Mouse (Mus musculus): Measurements from ENCODE around the gene Prelid3b. TPM values are rescaled to one million over a fixed set of nuclear protein-coding genes. Genes with fewer than 3 reads are reported as not detected.

Gene Prelid3b
- 46.1 and 55.5 TPM in 2 replicates for polyA plus RNA-seq (2011; ENCODE audit: insufficient read depth, insufficient read length, low replicate concordance, missing spikeins)

- Histone ChIP-seq H3K4me1 (ENCODE audit: control insufficient read depth, insufficient read depth, low read length) (peaks cover 7% of the 10 kb centered on the region; the same call in 1 of the 2 replicates), H3K4me3 (replicated peaks; ENCODE audit: control insufficient read depth, low read depth, low read length) (peak within 1 kb of the TSS; percentile 70), H3K27ac (ENCODE audit: control insufficient read depth, insufficient read depth, low read depth, low read length, poor library complexity) (peak within 1 kb of the TSS; percentile 85)
- WGBS: under 1% methylated on average over 53 of the region's 53 CpGs
- TF ChIP-seq POLR2A (IDR thresholded peaks at IDR 0.05; ENCODE audit: borderline replicate concordance, control insufficient read depth, low read depth, low read length): peak; percentile 73; the same call in 1 of the 2 replicates
- TF ChIP-seq CTCF (IDR thresholded peaks at IDR 0.05; ENCODE audit: control insufficient read depth, insufficient read depth, low read length): no peak
These were observed at the start of gene Prelid3b for GRCm38 (mm10) chr2:174472818-174473549. TSS of gene Prelid3b (minus strand) at chr2:174473081.

- Histone ChIP-seq H3K4me1 (ENCODE audit: control insufficient read depth, insufficient read depth, low read length) (no peaks in the 10 kb centered on the region; the same call in 1 of the 2 replicates), H3K27ac (ENCODE audit: control insufficient read depth, insufficient read depth, low read depth, low read length, poor library complexity) (no peak overlapping the region), H3K4me3 (replicated peaks; ENCODE audit: control insufficient read depth, low read depth, low read length) (no peak overlapping the region)
- no peak for TF ChIP-seq CTCF (IDR thresholded peaks at IDR 0.05; ENCODE audit: control insufficient read depth, insufficient read depth, low read length)
- TF ChIP-seq POLR2A (IDR thresholded peaks at IDR 0.05; ENCODE audit: borderline replicate concordance, control insufficient read depth, low read depth, low read length): no peak
- WGBS: 88% methylated on average over 3 of the region's 3 CpGs
These were observed 49.3 kb upstream of the Prelid3b start for GRCm38 (mm10) chr2:174522134-174522533.

GRCm38 (mm10) chr2:174517141-174518079 lies 44.5 kb upstream of the Prelid3b start:
- Histone ChIP-seq H3K4me3 (replicated peaks; ENCODE audit: control insufficient read depth, low read depth, low read length) (no peak overlapping the region), H3K4me1 (ENCODE audit: control insufficient read depth, insufficient read depth, low read length) (no peaks in the 10 kb centered on the region; the same call in 1 of the 2 replicates), H3K27ac (ENCODE audit: control insufficient read depth, insufficient read depth, low read depth, low read length, poor library complexity) (peak overlapping the region; percentile 48)
- WGBS: 50% methylated on average over 8 of the region's 8 CpGs
- TF ChIP-seq CTCF (IDR thresholded peaks at IDR 0.05; ENCODE audit: control insufficient read depth, insufficient read depth, low read length) (no peak), POLR2A (IDR thresholded peaks at IDR 0.05; ENCODE audit: borderline replicate concordance, control insufficient read depth, low read depth, low read length) (no peak)

- H3K4me1 ChIP-seq (ENCODE audit: control insufficient read depth, insufficient read depth, low read length): no peaks in the 10 kb centered on the region; the same call in 1 of the 2 replicates
- 70% methylated on average over 4 of the region's 4 CpGs for WGBS
- no peak overlapping the region for H3K4me3 ChIP-seq (replicated peaks; ENCODE audit: control insufficient read depth, low read depth, low read length)
- no peak overlapping the region for H3K27ac ChIP-seq (ENCODE audit: control insufficient read depth, insufficient read depth, low read depth, low read length, poor library complexity)
- TF ChIP-seq CTCF (IDR thresholded peaks at IDR 0.05; ENCODE audit: control insufficient read depth, insufficient read depth, low read length) (no peak), POLR2A (IDR thresholded peaks at IDR 0.05; ENCODE audit: borderline replicate concordance, control insufficient read depth, low read depth, low read length) (no peak)
These were observed 42.0 kb upstream of the Prelid3b start for GRCm38 (mm10) chr2:174514887-174515286.

- H3K27ac ChIP-seq (ENCODE audit: control insufficient read depth, insufficient read depth, low read depth, low read length, poor library complexity): no peak overlapping the region
- WGBS: 89% methylated on average over 5 of the region's 5 CpGs
- H3K4me1 ChIP-seq (ENCODE audit: control insufficient read depth, insufficient read depth, low read length): peaks cover 1% of the 10 kb centered on the region; the same call in 1 of the 2 replicates
- TF ChIP-seq CTCF (IDR thresholded peaks at IDR 0.05; ENCODE audit: control insufficient read depth, insufficient read depth, low read length): no peak
- no peak for TF ChIP-seq POLR2A (IDR thresholded peaks at IDR 0.05; ENCODE audit: borderline replicate concordance, control insufficient read depth, low read depth, low read length)
- no peak overlapping the region for H3K4me3 ChIP-seq (replicated peaks; ENCODE audit: control insufficient read depth, low read depth, low read length)
These were observed 40.9 kb upstream of the Prelid3b start for GRCm38 (mm10) chr2:174513827-174514226.

- TF ChIP-seq CTCF (IDR thresholded peaks at IDR 0.05; ENCODE audit: control insufficient read depth, insufficient read depth, low read length) (no peak), POLR2A (IDR thresholded peaks at IDR 0.05; ENCODE audit: borderline replicate concordance, control insufficient read depth, low read depth, low read length) (no peak)
- no peak overlapping the region for H3K27ac ChIP-seq (ENCODE audit: control insufficient read depth, insufficient read depth, low read depth, low read length, poor library complexity)
- peaks cover 1% of the 10 kb centered on the region; the same call in 1 of the 2 replicates for H3K4me1 ChIP-seq (ENCODE audit: control insufficient read depth, insufficient read depth, low read length)
- 38% methylated on average over 8 of the region's 8 CpGs for WGBS
- H3K4me3 ChIP-seq (replicated peaks; ENCODE audit: control insufficient read depth, low read depth, low read length): no peak overlapping the region
These were observed 36.9 kb upstream of the Prelid3b start for GRCm38 (mm10) chr2:174509825-174510224.

GRCm38 (mm10) chr2:174507998-174508397 lies 35.1 kb upstream of the Prelid3b start:
- no peak overlapping the region for H3K4me3 ChIP-seq (replicated peaks; ENCODE audit: control insufficient read depth, low read depth, low read length)
- no peak for TF ChIP-seq POLR2A (IDR thresholded peaks at IDR 0.05; ENCODE audit: borderline replicate concordance, control insufficient read depth, low read depth, low read length)
- no peak for TF ChIP-seq CTCF (IDR thresholded peaks at IDR 0.05; ENCODE audit: control insufficient read depth, insufficient read depth, low read length)
- 87% methylated on average over 4 of the region's 4 CpGs for WGBS

More at GRCm38 (mm10) chr2:174507998-174508397, 35.1 kb upstream of the Prelid3b start:
- peaks cover 1% of the 10 kb centered on the region; the same call in 1 of the 2 replicates for H3K4me1 ChIP-seq (ENCODE audit: control insufficient read depth, insufficient read depth, low read length)
- no peak overlapping the region for H3K27ac ChIP-seq (ENCODE audit: control insufficient read depth, insufficient read depth, low read depth, low read length, poor library complexity)
